Mouse (Mus musculus) heart, adult 10 weeks (tissue): ENCODE data around the gene Gm42791. TPM values are rescaled to one million over a fixed set of nuclear protein-coding genes. Genes with fewer than 3 reads are reported as not detected.

Source experiments
- polyA plus RNA-seq: library from polyadenylated mRNA; stranded (reverse); fragments of 350-450 nt; fragmentation: Illumina TruSeq; extraction: RNeasy Lipid Tissue Mini Kit (QIAGEN cat#74804); gene quantifications from one replicate; pipeline ENCODE4 v1.2.3, GENCODE M21; 2014; ENCODE audit warnings: low read depth, low replicate concordance

Gene Gm42791
- 2.0 TPM for polyA plus RNA-seq

GRCm38 (mm10) chr5:148994706-148995414, at the start of gene Gm42791:
Gm42791 (minus strand) TSS chr5:148995147.

GRCm38 (mm10) chr5:148929116-148929449, 65.9 kb downstream of the Gm42791 start, which contains the start of gene Katnal1:
Katnal1 (minus strand) TSS chr5:148929320.

Other genes with a start within 250 kb of the Gm42791 start
- gene Katnal1, start 65.8 kb downstream of the Gm42791 start, polyA plus RNA-seq = 6.8 TPM
- 19.9 TPM for gene Uspl1, start 189.2 kb upstream of the Gm42791 start, polyA plus RNA-seq
- gene Hmgb1, start 189.3 kb upstream of the Gm42791 start, polyA plus RNA-seq = 255 TPM